Mouse (Mus musculus): ENCODE results near the gene Inpp5f.
A peak's percentile ranks its signal among the peaks of the same experiment; 100 is the strongest.
"Not testable (repeated sequence)": the region's sequence is repeated elsewhere in the genome, so short reads cannot be mapped to it uniquely, and the experiment has no call there.

Inpp5f gene

DNA sequence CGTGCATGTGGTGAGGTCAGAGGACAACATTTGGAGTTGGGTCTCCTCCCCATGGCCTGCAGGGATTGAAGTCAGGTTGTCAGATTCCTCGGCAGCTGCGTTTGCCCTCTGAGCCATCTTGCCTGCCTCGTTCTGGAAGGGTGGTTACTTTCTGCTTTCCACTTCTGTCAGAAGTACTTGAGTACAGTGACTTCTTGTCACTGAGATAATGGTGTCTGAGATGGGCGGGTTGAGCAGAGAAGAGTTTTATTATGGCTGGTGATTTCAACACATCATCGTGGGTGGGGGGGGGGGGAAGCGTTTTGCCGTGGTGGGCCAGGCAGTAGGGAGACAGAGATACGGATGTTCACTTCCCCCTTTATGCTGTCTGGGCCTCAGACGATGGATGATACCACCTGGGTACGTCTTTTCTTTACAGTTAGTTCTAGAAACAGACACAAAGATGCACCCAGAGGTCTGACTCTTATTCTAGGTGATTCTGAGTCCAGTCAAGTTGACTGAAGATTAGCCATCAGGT lies 53.8 kb downstream of the Inpp5f start:
- no peak for DNase-seq (ENCODE audit: low read depth, low spot score)

DNA sequence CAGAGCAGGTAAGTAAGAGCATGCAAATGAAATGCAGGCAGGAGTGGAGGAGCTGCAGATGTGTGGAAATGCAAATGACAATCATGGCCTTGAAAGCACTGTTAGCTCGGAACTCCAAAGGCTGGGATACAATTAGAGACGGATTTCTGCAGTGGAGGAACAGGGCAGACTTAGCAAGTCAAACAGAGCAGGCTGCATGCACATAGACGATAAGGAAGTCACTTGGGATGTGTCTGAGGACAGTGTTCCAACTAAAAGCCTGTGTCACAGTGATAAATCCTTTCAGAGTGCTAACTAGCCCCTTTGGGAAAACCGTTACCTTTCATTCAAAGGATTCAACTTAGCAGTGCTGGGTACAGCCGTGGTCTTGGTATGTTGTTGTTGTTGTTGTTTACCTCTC lies 56.7 kb downstream of the Inpp5f start:
- DNase-seq (ENCODE audit: low read depth, low spot score): no peak

DNA sequence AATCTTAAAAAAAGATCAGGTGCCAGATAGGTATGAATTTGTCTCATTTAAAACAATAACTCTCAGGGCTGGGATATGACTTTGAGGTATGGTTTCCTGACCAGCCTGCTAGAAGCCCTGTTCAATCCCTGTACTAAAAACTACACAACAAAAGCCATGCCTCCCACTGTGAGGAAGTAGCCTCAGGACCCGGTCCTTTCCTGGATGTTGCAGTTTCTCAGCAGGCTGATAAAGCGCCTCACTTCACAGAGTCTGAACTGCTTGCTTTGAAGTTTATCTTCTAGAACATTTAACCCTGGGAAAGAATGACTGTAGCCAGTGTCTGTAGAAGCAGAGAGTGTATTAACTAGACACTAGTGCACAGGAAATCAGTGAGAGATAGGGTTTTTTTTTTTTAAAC lies 57.7 kb downstream of the Inpp5f start:
- peak; percentile 45 for DNase-seq (ENCODE audit: low read depth, low spot score)

DNA sequence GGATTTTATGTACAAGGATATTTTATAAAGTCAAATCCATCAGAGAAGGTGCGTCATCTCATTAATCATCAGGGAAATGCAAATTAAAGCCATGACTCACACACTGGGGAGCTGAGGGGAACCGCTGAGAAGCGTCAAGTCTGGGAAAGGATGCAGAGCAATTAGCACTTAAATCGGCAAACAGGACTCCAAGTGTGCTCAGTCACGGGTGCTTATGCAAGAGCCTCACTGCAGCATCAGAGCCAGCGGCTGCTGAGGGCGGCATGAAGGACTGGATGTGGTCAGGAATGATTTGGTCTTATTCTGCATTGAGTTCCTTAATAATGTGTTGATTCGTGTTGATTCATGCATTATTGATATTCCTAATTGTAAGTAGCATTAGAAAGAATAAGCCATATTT lies 60.8 kb downstream of the Inpp5f start:
- DNase-seq (ENCODE audit: low read depth, low spot score): peak; percentile 54

DNA sequence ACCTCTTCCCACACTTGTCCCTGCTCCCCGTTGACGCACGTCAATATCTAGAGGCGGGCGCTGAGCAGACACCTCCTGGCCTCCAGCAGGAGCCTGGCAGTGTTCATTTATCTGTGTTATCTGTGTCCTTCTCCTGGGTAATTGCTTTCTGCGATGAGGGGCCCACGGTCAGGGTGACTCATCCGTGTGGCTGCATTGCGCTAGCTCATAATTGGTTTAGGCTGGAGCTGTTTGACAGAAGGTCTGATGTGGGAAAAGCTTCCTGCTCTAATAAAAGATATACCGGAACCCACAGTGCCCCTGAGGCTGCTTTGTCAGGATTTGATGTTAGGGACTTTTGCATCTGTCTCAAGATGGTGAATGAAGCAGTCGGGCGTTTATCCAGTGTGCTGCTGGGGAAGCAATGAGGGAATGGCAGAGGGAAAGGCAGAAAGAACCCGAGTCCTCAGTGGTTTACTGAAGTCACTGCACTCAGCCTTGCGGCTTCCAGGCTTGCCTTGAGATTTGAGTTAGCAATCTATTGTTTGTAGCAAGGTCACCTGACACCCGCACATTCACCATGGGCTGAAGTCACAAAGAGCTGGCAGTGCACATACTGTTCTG lies 61.4 kb downstream of the Inpp5f start:
- peak; percentile 69 for DNase-seq (ENCODE audit: low read depth, low spot score)

DNA sequence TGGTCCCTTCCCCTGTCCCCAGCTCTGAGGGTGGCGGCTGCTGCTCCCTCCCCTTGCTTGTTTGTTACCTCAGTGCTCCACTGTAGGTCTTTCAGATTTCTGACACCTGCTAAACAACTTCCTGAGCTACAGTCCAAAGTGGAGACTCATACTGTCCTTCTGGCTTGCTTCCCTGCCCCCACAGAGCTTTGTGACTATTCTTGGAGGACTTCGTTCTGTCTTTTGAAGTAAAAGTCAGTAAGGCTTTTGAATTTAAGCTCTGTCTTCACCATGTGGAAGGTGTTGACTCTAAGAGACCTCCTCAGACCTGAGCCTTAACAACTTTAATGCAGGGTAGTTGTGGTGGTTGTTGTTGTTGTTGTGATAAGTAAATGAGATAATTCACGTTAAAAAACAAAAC lies 67.4 kb downstream of the Inpp5f start:
- DNase-seq (ENCODE audit: low read depth, low spot score): no peak

DNA sequence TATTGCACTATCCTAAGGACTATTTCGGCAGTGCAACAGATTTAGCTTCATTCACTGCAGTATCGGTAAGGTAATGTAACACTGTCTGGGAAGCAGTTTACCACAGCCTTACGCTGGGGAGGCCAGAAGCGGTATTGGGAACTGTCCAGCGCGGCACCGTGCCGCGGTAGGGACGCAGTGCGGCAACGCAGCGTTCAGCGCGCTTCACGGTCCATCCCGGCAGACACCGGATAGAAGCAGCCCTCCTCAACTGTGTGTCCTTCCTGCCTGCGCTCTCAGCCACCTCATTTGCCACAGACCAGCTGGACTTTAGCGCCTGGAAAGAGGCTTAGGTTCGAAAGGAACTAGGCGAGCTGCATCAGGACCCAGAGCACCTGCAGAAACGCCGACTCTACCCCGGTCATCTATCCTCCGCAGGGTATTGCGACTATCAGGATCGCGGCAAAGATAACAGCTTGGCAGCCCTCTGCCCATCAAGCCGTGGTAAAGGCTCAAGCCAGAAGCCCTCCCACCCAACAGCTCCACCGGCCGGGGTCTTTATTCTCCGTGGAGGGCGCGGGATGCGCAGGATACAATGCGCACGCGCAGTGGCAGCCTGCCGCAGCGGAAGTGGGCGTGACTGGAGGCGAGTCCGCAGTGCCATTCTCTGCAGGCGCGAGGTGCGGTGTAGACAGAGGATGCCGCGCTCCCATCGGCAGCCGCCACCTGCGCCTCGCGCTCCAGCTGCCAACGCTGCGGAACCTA lies 76.9 kb downstream of the Inpp5f start:
- peak; percentile 69 for DNase-seq (ENCODE audit: low read depth, low spot score)

DNA sequence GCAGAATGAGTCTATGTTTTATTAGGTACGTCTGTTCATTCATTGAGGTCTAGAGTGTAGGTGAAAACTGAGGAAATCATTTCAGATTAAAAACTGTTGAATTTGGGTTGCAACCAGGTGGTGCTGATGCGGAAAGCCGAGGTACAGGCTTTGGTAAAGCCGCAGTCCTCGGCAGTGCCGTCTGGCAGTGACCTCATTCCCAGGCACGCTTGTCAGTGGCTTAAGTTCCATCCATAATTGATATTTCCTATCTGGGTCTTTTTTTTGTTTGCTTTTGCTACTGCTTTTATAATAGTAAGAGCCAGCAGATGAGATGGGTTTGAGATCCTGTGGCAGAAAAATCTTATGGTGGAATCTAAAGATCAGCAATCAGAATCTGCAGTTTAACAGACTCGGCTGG lies 78.2 kb downstream of the Inpp5f start:
- no peak for DNase-seq (ENCODE audit: low read depth, low spot score)

DNA sequence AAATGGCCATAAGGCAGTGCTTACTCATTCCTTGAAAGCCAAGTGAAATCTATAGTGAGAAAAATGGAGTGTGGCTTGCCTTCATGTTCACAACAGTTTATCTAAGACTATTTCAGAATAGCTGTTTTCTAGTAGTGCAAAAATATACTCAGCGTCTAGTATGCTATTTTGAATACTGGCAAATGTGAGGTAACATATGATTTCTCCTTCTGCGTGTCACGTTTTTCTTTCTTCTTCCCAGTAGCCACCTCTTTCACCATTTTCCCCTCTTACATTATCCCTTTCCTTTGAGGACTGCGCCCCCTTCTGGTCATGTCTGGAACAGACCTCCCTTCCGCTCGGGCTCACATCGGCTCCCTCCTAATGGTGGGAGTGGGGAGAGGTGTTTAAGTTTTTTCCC lies 78.9 kb downstream of the Inpp5f start:
- DNase-seq (ENCODE audit: low read depth, low spot score): peak; percentile 62

DNA sequence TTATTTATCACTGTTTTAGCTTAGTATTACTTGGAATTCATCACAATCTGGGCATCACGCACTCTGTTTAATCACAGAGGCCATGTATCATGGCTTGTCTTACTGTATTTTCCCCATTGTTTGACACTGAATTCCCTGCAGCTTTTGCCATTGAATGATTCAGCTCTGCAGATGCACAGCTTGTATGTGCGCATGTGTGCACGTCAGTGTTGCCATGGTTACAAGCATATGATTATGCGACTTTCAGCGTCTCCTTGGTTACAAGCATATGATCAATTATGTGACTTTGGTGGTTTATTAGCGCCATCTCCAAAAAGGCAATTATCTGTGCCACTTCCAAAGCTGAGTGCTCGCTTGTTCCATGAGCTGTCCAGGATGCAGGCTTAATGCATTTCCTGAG lies 79.7 kb downstream of the Inpp5f start:
- no peak for DNase-seq (ENCODE audit: low read depth, low spot score)

DNA sequence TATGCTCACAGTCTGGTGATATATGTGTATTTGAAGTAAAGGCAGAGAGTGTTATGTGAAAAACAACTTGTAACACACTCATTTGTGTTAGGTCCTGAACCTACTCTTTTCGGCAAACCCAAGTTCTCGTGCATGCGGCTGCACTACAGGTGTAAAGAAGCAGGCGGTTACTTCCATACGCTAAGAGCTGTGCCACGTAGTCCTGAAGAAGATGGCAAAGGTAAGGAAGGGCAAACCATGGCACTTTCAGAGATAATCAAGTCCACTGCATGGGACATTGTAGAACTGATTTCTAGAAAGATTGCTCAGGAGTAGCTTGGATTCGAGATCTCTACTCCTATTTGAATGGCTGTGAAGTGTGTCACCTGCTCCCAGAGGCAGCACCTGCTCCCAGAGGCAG lies 81.0 kb downstream of the Inpp5f start:
- no peak for DNase-seq (ENCODE audit: low read depth, low spot score)

DNA sequence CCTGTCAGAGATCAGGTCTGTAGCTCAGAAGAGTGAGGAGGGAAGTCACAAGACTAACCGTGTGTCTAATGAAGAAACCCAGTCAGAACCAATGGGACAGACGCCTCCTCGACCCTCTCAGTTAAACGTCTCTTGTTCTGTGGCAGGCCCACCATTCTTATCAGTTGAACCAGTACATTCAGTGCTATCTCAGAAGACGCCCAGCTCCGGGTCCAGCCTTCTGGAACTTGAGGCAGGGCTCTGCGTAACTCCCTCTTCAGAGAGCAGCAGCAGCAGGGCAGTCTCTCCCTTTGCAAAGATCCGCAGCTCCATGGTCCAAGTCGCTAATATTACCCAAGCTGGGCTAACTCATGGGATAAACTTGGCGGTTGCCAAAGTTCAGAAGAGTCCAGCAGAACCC lies 83.7 kb downstream of the Inpp5f start:
- DNase-seq (ENCODE audit: low read depth, low spot score): no peak

DNA sequence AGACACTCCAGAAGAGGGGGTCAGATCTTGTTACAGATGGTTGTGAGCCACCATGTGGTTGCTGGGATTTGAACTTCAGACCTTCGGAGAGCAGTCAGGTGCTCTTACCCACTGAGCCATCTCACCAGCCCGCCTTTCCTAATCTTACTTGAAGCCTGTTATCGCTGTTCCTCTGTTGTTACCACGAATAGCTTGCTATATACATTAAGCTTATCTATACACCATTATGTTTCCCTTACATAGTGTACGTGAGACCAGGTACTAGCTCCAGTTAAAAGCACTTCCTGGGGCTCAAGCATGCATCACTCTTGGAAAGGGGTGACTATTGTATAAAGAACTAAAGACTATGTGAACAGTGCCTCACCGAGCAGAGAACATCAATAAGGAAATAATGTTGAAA lies 88.8 kb downstream of the Inpp5f start:
- DNase-seq (ENCODE audit: low read depth, low spot score): not testable (repeated sequence)

DNA sequence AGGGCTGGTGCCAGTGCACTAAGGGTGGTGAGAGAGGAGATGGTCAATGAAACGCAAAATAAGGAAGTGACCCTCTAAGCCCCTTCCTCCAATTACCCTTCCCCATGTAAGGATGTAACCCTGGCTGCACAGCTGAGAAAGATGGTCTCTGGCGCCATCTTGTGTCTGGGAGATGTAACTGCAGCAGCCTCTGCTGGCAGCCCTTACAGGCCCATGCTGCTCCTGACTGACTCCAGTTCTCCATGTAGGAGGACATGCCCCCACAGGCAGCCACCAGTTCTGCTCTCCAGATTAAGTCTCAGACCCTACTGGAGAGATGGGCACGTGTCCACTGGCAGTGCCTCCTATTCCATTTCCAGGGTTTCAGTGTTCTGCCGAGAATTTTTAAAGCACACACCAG lies 94.6 kb downstream of the Inpp5f start:
- peak; percentile 82 for DNase-seq (ENCODE audit: low read depth, low spot score)

DNA sequence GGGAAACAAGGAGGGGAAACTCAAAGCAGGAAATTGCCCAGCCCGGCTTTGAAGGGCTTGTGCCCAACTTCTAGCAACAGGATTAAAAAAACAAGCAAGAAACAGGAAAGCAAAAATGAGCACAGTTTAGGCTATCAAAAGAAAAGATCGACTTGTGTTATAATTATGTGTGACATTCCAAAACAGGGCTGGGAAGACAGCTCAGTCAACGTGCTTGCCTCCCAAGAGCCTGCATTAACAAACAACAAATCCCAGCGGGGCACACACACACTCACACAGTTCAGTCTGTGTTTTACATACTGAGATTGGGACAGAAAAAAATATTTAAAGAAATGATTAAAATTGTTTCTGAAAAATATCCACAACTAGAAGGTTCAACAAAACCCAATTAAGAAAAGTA lies 106.9 kb downstream of the Inpp5f start:
- DNase-seq (ENCODE audit: low read depth, low spot score): no peak

DNA sequence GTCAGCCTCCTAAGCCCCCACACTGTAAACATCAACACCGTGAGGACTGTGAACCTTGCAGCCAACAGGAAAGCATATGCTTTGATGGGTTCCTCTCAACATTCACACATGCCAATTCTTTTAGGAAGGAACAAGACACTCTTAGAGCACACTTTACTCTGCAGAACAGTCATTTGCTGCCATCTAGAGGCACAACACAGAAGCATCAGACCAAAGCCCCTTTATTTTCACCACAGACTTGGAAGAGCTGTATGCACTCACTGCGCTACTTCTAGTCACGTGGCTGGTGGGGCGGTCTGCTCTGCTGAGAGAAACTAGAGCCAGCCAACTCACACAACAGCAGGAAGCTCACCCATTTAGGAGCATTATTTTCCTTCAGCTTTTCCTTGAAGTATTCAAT lies 113.6 kb downstream of the Inpp5f start:
- peak; percentile 93 for DNase-seq (ENCODE audit: low read depth, low spot score)

DNA sequence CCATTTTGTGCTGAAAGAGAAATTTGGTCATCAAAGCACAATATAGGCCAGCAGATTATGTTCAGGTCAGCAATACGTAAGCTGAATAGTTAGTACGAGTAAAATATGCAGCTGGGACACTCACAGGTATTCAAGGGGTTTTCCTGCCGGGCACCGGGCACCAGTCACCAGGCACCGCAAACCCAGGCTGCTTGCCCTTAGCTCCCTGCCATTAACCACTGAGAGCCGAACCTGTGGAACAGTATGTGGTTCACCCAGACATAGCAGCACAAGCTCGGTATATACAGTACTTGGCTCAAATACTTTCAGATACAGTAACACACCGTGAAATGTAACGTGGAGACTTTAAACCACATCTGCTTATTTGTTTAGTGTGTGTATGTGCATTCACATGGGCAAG lies 114.1 kb downstream of the Inpp5f start:
- no peak for DNase-seq (ENCODE audit: low read depth, low spot score)

DNA sequence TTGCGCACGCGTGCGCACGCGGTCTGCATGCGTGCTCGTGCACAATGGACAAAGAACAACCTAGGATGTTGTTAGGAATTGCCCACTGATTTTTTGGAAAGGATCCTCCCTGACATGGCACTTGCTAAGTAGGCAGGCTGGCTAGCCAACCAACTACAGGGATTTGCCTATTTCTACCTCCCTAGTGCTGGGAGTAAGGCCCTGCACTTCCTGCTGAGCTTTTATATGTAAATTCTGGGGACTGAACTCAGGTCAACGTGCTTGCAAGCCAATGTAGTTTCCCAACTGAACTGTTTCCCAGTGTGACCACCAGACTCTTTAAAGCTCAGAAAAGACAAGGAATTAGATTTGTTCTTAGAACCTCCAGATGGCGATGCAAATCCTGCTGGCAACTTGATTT lies 115.9 kb downstream of the Inpp5f start:
- peak; percentile 87 for DNase-seq (ENCODE audit: low read depth, low spot score)

DNA sequence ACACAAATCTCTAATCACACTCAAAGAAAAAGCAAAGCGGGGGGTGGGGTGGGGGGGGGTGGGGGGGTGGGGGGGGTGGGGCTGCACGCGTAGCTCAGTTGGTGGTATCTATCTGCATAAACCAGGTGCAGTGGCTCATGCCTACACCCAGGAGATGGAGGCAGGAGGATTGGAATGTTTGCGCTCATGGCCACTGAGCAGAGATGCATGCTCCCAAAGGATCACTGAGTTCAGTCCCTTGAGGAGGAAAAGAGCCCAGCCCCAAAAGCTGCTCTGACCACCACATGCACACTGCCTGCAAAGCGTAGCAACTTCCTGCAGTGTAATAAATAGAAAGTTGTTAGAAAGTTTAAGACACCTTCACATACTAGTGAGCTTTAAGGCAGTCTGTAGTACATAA lies 116.6 kb downstream of the Inpp5f start:
- DNase-seq (ENCODE audit: low read depth, low spot score): peak; percentile 57

DNA sequence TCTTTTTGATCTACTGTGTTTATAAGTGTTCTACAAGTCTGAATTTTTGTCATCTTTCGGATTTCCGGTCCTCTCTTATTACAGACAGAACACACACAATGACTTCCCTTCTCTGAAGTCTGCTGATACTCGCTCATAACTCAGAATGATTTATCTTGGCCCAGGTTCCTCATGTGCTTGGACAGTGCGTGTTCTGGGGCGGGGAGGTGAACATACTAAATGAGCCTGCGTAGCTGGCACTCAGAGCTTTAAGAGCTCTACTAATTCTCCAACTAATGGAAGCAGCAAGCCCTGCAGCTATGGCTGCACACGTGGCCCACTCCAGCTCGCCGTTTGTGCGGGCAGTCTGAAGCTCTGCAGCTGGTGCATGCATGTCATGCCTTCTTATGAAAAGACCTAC lies 117.6 kb downstream of the Inpp5f start:
- no peak for DNase-seq (ENCODE audit: low read depth, low spot score)

DNA sequence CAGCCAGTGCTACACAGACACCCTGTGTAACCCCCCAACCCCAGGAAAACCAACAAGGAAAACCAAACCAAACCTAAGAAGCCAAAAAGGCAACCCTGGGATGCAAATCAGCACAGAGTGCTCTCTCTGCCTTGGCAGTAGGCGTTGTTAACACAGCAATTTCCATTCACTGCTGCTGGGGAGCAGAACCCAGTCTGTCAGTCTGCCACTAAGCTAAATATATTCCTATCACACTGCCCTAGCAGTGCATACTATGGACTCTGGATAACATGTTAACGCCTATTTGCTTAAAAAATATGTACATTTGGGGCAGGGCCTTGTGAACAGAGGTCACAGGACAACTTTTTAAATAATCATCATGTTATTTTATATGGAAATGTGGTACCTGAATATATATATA lies 120.5 kb downstream of the Inpp5f start:
- no peak for DNase-seq (ENCODE audit: low read depth, low spot score)

DNA sequence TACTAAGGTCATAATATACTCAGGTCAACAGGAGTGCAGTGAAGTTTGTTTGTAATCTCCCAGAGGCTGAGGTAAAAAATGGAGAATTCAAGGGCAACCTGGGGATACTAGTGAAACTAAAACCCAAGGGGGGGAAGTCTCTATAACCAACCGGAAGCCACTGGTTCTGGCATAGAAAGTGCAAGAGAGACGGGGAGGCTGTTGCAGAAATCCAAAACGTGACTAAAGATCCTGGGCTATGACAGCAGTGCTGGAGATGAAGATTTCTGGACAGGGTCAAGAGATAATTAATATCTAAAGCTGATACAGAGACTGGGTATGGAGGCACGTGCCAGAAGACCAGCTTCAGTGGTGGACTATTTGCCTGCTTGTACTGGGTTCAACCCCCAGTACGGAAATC lies 126.9 kb downstream of the Inpp5f start:
- DNase-seq (ENCODE audit: low read depth, low spot score): no peak

DNA sequence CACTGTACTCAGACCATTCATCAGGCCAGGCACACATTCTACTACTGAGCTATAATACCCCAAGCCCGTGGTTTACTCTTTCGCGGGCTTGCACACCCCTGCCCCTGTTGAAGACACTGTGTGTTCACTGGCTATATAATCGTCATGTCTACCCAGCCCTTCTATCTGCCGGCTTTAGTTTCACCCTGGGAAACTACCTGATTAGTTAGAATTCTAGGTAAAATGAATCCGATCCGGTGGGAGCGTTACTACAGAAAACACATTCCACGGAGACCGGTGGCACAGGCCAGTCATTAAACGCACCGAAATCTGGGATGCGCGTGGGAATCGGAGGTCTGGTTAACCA lies 128.0 kb downstream of the Inpp5f start:
- DNase-seq (ENCODE audit: low read depth, low spot score): no peak
